Mouse (Mus musculus) midbrain, embryonic 10.5 days (tissue): ENCODE results near the gene Loxl1. TPM values are rescaled to one million over a fixed set of nuclear protein-coding genes. Genes with fewer than 3 reads are reported as not detected.

ENCODE experiments used
- DNase-seq: peaks from one replicate; pipeline ENCODE4 v3.0.0-alpha.2; 2017; ENCODE audit warnings: low spot score
- H3K27ac ChIP-seq: fragments of 300-500 bp; sonication (generic); replicated peaks from 2 replicates; pipeline ENCODE4 v1.5.1; 2016; ENCODE audit warnings: mild to moderate bottlenecking
- H3K27me3 ChIP-seq: fragments of 300-500 bp; sonication (generic); 2 replicates; pipeline ENCODE4 v1.6.1; 2016; ENCODE audit warnings: low read depth, mild to moderate bottlenecking; ENCODE audit not compliant: poor library complexity, severe bottlenecking
- H3K36me3 ChIP-seq: fragments of 300-500 bp; sonication (generic); 2 replicates; pipeline ENCODE4 v1.6.1; 2016; ENCODE audit warnings: mild to moderate bottlenecking, moderate library complexity
- H3K4me1 ChIP-seq: fragments of 300-500 bp; sonication (generic); 2 replicates; pipeline ENCODE4 v1.6.1; 2016
- H3K4me3 ChIP-seq: fragments of 300-500 bp; sonication (generic); 2 replicates; pipeline ENCODE4 v1.5.1; 2016; ENCODE audit warnings: mild to moderate bottlenecking, moderate library complexity
- H3K9me3 ChIP-seq: fragments of 300-500 bp; sonication (generic); replicated peaks from 2 replicates; pipeline ENCODE4 v1.6.1; 2016; ENCODE audit warnings: mild to moderate bottlenecking
- WGBS: fragments of 180-500 bp; shearing (Covaris S2); methylation state at CpG from one replicate; pipeline ENCODE4 v1.1.7; 2016; 5-methylcytosine and 5-hydroxymethylcytosine counted together
- polyA plus RNA-seq: library from polyadenylated mRNA; unstranded; fragments of >200 nt; fragmentation: Nextera tagmentation; extraction: Ambion mirVana; gene quantifications from 2 replicates; pipeline ENCODE4 v1.2.1, GENCODE M21; 2016

Gene Loxl1
- polyA plus RNA-seq, 1 experiment from 2014 or later: 6.9 TPM

DNA sequence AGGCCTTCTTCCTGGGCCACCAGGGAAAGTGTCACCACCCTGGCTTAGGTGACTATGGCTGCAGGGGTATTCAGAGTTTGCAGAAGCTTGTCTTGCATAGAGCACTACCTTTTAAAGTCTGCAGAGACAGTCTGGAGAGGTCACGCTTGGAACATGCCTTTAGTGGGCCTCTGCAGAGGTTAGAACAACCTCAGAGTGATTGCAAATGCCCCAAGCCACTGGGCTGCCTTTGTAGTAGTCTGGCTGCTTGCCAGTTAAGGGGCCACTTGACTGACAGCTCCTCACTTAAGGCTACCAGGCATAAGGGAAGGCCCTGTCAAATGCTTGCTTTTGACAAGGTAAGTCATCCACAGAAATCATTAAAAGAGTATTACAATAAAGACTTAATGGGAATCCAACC is 14.4 kb upstream of the Loxl1 start:
- Histone ChIP-seq H3K27me3 (no peaks in the 10 kb centered on the region), H3K36me3 (no peaks in the 10 kb centered on the region), H3K4me3 (no peak overlapping the region), H3K4me1 (no peaks in the 10 kb centered on the region), H3K27ac (no peak overlapping the region), H3K9me3 (no peaks in the 10 kb centered on the region)
- WGBS: 84% methylated on average over 1 of the region's 1 CpGs
- no peak for DNase-seq

DNA sequence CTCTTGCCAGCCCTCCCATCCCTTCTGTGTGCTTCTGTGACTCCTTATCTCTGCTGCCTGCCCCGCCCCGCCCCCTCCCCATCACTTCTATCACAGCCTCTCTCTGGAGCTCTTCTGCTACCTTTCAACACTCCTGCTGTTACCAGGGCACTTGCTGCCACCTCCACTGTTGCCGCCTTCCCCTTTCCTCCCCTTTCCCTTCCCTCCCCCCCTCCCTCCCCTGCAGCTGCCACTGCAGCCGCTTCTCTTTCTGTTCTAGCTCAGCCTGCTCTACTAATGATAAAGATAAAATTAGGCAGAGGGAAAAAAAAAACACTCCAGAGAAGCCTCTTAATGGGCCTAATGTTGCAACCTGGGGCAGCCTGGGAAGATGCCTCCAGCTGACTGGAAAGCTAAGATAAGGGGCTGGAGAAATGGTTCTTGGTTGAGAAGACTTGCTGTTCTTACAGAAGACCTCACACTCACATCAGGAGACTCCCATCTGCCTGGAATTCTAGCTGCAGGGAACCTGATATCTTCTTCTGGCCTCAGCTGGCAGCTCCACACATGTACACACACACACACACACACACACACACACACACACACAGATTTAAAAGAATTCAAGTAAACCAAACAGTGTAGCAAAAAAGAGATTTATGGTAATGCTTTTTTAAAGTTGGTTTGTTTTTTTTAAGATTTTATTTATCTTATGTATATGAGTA is 13.6 kb upstream of the Loxl1 start:
- Histone ChIP-seq H3K27ac (no peak overlapping the region; the same call in 1 of the 2 replicates), H3K4me1 (no peaks in the 10 kb centered on the region), H3K9me3 (no peaks in the 10 kb centered on the region; the same call in 1 of the 2 replicates), H3K36me3 (no peaks in the 10 kb centered on the region), H3K27me3 (no peaks in the 10 kb centered on the region), H3K4me3 (no peak overlapping the region)
- WGBS: 23% methylated on average over 4 of the region's 4 CpGs
- no peak for DNase-seq

DNA sequence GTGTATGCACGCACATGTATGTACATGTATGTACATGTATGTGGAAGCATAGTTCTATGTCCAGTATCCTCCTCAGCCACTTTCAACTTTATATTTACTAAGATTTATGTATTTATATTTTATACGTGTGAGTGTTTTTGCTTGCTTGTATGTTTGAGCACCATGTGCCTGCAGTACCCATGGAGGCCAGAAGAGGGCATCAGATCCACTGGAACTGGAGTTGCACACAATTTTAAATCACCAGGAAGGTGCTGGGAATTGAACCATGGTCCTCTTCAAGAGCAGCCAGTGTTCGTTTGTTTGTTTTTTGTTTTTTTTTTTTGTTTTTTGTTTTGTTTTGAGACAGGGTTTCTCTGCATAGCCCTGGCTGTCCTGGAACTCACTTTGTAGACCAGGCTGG is 8.7 kb upstream of the Loxl1 start:
- Histone ChIP-seq H3K27ac (no peak overlapping the region), H3K4me3 (no peak overlapping the region), H3K27me3 (peaks cover 3% of the 10 kb centered on the region), H3K4me1 (peaks cover 4% of the 10 kb centered on the region), H3K9me3 (no peaks in the 10 kb centered on the region; the same call in 1 of the 2 replicates), H3K36me3 (no peaks in the 10 kb centered on the region)
- WGBS: 96% methylated on average over 3 of the region's 3 CpGs
- no peak for DNase-seq

DNA sequence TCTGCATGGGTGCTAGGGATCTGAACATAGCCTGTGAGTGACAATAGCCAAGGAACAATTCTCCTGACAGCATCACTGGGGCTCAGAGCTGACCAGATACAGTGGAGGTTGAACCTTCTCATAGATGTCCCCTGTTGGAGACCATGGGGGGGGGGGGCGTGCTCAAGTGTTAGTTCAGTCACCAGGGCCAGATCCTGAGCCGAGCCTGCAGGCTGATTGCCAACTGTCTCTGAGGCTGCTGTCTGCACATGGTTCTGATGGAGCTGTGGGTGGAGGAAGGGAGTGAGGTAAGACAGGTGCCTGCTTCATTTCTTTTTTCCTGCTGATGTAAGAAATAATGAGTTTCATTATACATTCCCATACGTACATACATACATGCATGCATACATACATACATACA is 5.3 kb upstream of the Loxl1 start:
- Histone ChIP-seq H3K27ac (no peak overlapping the region), H3K9me3 (no peaks in the 10 kb centered on the region; the same call in 1 of the 2 replicates), H3K4me3 (no peak overlapping the region), H3K4me1 (peaks cover 36% of the 10 kb centered on the region), H3K36me3 (no peaks in the 10 kb centered on the region), H3K27me3 (peaks cover 19% of the 10 kb centered on the region)
- 83% methylated on average over 3 of the region's 3 CpGs for WGBS
- DNase-seq: no peak

DNA sequence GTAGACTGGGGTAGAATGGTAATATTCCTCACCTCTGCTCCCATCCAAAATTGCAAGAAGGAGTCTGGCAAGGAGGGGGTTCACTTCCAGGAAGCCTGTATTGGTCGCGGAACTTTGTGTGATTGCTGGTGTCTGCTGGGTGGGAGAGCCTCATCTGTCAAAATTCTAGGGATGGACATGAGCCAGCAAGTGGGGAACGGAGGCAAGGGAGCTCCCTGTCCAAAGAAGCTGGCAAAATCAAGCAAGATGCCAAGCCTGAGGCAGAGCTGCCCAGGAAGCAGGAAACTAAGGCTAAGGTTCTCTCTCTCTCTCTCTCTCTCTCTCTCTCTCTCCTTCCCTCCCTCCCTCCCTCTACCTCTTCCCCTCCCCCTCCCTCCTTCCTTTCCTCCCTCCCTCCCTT is 4.4 kb upstream of the Loxl1 start:
- H3K27me3 ChIP-seq: peaks cover 28% of the 10 kb centered on the region
- no peak for DNase-seq
- no peaks in the 10 kb centered on the region for H3K36me3 ChIP-seq
- 73% methylated on average over 3 of the region's 3 CpGs for WGBS
- peaks cover 45% of the 10 kb centered on the region for H3K4me1 ChIP-seq
- H3K27ac ChIP-seq: no peak overlapping the region
- H3K9me3 ChIP-seq: no peaks in the 10 kb centered on the region; the same call in 1 of the 2 replicates
- H3K4me3 ChIP-seq: no peak overlapping the region

DNA sequence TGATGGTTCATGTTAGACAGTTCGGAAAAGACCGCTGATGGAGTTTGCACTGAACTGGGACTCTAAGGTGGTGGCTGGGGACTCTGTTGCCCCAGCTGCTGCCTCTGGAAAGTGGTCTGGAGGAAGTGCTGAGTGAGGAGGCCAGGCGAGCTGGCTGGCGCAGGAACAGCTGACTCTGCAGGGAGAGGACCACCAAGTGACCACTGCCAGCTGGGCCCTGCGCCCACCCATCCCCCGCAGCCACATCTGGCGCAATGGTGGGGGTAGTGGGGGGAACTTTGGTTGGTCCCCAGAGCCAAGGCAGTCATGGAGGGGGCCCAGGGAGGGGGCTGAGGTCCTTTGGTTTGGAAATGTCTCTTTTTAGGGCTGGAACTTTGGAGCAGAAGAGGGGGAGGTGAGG is 3.8 kb upstream of the Loxl1 start:
- 76% methylated on average over 7 of the region's 7 CpGs for WGBS
- Histone ChIP-seq H3K36me3 (no peaks in the 10 kb centered on the region), H3K9me3 (no peaks in the 10 kb centered on the region; the same call in 1 of the 2 replicates), H3K27me3 (peaks cover 34% of the 10 kb centered on the region), H3K4me3 (no peak overlapping the region), H3K27ac (peak overlapping the region; percentile 55; the same call in 1 of the 2 replicates), H3K4me1 (peaks cover 51% of the 10 kb centered on the region)
- DNase-seq: no peak

DNA sequence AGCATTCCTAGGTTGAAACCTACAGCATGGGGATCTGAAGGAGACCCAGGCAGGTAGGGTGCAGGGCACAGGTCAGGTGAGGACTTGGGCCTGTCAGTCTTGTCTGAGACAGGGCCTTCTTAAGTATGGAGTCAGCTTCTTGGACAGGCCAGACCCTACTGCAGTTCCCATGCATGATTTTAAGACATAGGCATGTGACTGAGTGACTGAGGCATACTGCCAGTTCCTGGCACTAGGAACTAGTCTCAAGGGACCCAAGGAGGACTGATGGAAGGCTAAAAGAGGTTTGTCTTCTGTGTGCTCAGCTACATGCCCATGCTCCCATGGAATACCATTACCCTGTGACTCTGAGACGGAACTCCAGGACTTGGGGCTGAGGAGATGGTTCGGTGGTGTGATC is 2.9 kb upstream of the Loxl1 start:
- peak overlapping the region; percentile 75; the same call in 1 of the 2 replicates for H3K27ac ChIP-seq
- 86% methylated on average over 2 of the region's 2 CpGs for WGBS
- no peaks in the 10 kb centered on the region for H3K9me3 ChIP-seq

DNA sequence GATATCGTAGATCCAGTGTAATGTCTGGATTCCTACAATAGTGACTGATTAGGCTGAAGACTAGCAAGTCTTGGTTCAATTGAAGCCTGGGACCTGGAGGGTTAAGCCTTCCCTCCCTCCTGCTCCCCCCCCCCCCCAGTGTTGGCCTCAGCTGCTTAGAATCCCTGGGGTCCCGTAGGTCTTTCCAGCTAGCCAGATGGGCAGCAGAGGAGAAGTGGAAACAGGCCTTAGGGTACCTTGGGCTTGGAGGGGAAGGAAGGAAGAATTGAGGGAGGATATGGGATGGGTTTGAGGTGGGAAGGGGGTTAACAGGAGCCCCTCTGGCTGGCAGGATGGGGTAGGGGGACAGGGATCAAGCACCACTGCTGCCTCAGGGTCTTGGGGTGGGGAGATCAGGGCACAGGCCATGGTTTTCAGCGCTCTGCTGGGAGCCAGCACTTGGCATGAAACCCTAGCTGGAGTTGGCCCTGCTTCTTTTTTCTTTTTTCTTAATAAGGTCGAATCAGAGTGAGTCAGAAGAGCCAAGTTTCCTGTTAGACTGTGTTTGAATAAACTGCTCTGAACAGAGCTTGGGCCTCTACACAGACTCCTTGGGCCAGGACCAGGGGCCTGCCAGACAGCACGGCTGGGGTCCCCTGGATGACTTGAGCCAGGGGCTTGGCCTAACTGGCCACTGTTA is 1.8 kb upstream of the Loxl1 start:
- Histone ChIP-seq H3K4me3 (no peak overlapping the region), H3K27ac (peak overlapping the region; percentile 75), H3K4me1 (peaks cover 54% of the 10 kb centered on the region), H3K36me3 (no peaks in the 10 kb centered on the region), H3K9me3 (no peaks in the 10 kb centered on the region), H3K27me3 (peaks cover 54% of the 10 kb centered on the region)
- WGBS: 45% methylated on average over 5 of the region's 5 CpGs
- DNase-seq: no peak

More for the DNA sequence above, 2.9 kb upstream of the Loxl1 start:
- H3K36me3 ChIP-seq: no peaks in the 10 kb centered on the region
- H3K4me1 ChIP-seq: peaks cover 54% of the 10 kb centered on the region
- H3K27me3 ChIP-seq: peaks cover 43% of the 10 kb centered on the region
- no peak for DNase-seq
- no peak overlapping the region for H3K4me3 ChIP-seq

DNA sequence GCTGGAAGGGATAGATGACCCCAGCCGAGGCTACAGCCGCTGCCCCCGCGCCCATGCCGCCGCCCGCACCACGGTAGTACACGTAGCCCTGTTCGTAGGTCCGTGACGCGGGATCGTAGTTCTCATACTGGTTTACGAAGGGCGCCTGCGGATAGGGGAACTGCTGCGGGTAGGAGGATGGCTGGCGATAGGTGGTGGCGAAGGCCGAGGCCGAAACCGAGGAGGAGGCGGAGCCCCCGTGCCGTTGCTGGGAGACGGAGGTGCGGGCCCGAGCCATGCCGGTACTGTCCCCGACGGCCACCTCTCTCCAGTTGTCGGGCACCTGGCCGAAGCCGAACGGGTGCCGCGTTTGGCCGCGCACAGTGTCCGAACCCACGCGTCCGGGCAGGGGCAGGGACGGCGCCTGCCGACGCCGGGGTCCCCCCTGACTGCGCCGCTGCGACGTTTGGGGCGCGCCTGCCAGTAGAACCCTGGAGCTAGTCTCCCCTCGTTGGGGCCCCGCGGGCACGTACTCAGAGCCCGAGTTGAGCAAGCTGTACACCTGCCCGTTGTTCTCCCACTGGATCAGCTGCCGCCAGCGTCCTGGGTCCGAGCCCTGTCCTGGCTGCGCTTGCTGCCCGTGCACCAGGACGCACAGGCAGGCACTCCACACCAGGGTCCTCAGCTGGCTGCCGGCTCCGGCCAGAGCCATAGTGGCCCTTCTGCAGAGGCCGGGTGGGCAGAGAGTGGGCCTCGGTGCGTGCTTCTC is 616 bp downstream of the Loxl1 start:
- H3K9me3 ChIP-seq: no peaks in the 10 kb centered on the region
- peak; percentile 63 for DNase-seq
- H3K36me3 ChIP-seq: no peaks in the 10 kb centered on the region
- peak overlapping the region; percentile 76 for H3K27ac ChIP-seq
- peaks cover 61% of the 10 kb centered on the region for H3K27me3 ChIP-seq
- 1% methylated on average over 72 of the region's 72 CpGs for WGBS
- peaks cover 69% of the 10 kb centered on the region for H3K4me1 ChIP-seq
- H3K4me3 ChIP-seq: peak overlapping the region; percentile 57

DNA sequence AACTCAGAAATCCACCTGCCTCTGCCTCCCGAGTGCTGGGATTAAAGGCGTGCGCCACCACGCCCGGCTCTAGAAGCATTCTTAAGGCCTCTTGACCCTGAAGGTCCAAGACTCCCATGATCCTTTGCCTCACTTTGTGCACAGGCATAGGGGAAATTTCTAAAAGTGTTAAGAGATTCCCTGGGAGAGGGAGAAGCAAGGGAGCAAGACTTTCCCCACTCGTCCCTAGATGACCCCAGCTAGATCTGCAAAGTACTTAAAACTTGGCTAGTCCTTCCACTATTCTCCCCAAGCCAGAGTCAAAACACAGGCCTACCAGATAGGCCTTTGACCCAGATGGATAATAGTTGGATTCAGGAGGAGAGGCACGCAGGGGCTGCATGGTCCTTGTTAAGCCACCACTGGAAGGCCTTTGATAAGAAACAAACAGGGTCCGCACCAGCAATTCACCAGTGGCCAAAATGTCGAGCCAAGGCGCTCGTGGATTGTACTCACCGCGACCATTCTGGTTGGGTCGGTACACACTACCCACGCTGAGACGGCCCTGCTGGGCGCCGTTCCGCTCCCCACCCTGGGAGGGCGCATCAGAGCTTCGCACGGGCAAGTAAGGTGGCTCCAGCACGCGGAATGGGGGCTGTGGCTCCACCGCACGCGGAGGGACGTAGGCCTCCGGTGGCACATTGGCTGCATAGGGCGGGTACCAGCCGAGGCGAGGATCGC is 1.6 kb downstream of the Loxl1 start:
- H3K27me3 ChIP-seq: peaks cover 55% of the 10 kb centered on the region
- H3K36me3 ChIP-seq: no peaks in the 10 kb centered on the region
- H3K9me3 ChIP-seq: no peaks in the 10 kb centered on the region
- H3K4me1 ChIP-seq: peaks cover 63% of the 10 kb centered on the region
- peak overlapping the region; percentile 76 for H3K27ac ChIP-seq
- DNase-seq: peak; percentile 38
- peak overlapping the region; percentile 57 for H3K4me3 ChIP-seq
- WGBS: 56% methylated on average over 33 of the region's 33 CpGs

DNA sequence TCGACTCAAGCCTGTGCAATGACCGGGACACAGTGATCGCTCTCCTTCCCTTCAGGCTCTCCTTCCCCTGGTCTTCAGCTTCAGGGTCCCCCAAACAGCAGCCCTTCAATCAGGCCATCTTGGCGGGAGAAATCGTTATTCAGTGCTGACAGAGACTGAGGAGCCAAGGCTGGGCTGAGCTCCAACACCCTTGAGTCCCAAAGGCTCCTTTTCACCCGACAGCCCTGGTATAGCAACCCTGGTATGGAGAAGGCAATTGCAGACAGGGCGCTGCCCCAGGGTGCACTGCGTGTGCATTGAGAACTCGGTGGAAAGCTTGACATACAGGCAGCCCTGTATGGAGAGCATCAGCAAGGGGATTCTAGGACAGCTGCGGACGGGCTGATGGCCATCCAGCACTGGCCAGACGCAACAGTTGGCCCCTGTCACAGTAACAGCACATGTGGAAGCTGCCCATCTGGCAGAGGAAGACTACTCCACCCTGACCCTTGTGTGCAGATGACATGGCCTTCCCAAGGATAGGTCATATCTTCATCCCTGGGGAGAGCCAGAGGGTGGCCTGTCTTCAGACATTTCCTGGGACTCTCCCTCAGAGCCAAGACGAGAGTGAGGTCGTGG is 2.8 kb downstream of the Loxl1 start:
- no peak for DNase-seq
- H3K4me3 ChIP-seq: no peak overlapping the region
- H3K4me1 ChIP-seq: peaks cover 62% of the 10 kb centered on the region
- no peaks in the 10 kb centered on the region for H3K9me3 ChIP-seq
- WGBS: 87% methylated on average over 14 of the region's 14 CpGs
- no peaks in the 10 kb centered on the region for H3K36me3 ChIP-seq
- no peak overlapping the region for H3K27ac ChIP-seq
- H3K27me3 ChIP-seq: peaks cover 53% of the 10 kb centered on the region

DNA sequence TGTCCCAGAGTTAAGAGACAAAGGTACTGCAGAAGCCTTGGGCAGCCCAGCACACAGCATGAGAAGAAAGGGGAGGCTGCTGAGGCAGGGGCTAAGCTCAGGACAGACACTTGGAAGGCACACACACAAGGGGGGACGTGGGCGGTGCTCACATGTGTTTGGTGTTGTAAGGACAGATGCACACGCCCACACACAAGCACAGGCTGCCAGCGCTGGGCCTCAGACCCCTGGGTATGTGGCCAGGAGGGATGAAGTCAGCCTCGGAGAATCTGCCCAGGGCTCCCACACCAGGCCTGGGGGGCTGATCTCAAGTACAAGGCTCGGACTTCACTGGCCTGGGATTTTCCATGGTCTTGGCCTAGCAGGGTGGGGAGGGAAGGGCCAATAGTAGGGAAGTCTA is 4.6 kb downstream of the Loxl1 start:
- H3K36me3 ChIP-seq: no peaks in the 10 kb centered on the region
- peaks cover 57% of the 10 kb centered on the region for H3K4me1 ChIP-seq
- 32% methylated on average over 6 of the region's 6 CpGs for WGBS
- H3K27me3 ChIP-seq: peaks cover 43% of the 10 kb centered on the region
- H3K9me3 ChIP-seq: no peaks in the 10 kb centered on the region
- DNase-seq: no peak
- peak overlapping the region; percentile 66 for H3K27ac ChIP-seq
- no peak overlapping the region for H3K4me3 ChIP-seq
